ENCODE assay signal across 26 mouse cellular contexts in the genomic region with DNA sequence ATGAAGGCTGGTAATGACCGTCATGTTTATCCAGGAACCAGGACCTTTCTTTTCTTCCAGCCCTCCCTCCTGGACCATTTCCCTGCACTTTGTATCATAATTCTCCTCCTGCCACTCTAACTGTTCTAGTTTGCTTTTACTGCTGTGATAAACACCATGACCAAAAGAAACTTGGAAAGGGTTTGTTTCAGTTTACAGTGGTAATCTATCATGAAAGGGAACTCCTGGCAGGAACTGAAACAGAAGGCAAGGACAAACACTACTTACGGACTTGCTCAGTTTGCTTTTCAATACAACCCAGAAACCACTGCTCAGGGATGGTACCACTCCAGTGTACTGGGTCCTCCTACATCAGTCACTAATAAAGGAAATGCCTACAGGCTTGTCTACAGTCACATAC. TPM values are rescaled to one million over a fixed set of nuclear protein-coding genes. Genes with fewer than 3 reads are reported as not detected.
DNase-seq lines count a peak whose midpoint lies in the region; ATAC-seq lines count a peak whose summit lies in the region.
"Had no signal": no experiment of that assay in that cellular context is flagged by ENCODE, and none has a peak within 500 bp of the region (broad histone marks: within the 10 kb centered on the region; RNA-seq: fewer than 3 reads in every experiment).

No protein-coding gene starts in this region.

- 25% methylated on average over 2 of the region's 2 CpGs for WGBS in liver, embryonic 15.5 days (ENCODE audit: insufficient replicate concordance)
- WGBS in liver, embryonic 11.5 days = 56% methylated on average over 2 of the region's 2 CpGs
- WGBS in intestine, embryonic 15.5 days = 37% methylated on average over 2 of the region's 2 CpGs

- H3K9ac ChIP-seq in liver, embryonic 15.5 days = no peak overlapping the region
- no peak overlapping the region for H3K9ac ChIP-seq in liver, embryonic 11.5 days (ENCODE audit: low read depth, low read length)
- H3K9ac ChIP-seq in intestine, embryonic 15.5 days = no peak overlapping the region
- H3K9ac ChIP-seq: forebrain, embryonic 13.5 days; limb, embryonic 12.5 days; neural tube, embryonic 13.5 days; stomach, embryonic 15.5 days had no signal

- peaks cover 11% of the 10 kb centered on the region for H3K4me1 ChIP-seq in liver, embryonic 15.5 days (replicated peaks)
- H3K4me1 ChIP-seq in liver, embryonic 11.5 days (replicated peaks; ENCODE audit: control insufficient read depth, insufficient read depth, low read length) = peaks cover under 1% of the 10 kb centered on the region
- no peaks in the 10 kb centered on the region for H3K4me1 ChIP-seq in intestine, embryonic 15.5 days (replicated peaks)
- H3K4me1 ChIP-seq: forebrain, embryonic 13.5 days; limb, embryonic 12.5 days; neural tube, embryonic 13.5 days; stomach, embryonic 15.5 days had no signal

- no peak for ATAC-seq in liver, embryonic 15.5 days (ENCODE audit: insufficient read depth)
- ATAC-seq in liver, embryonic 11.5 days (replicated peaks; ENCODE audit: low FRiP score) = no peak
- ATAC-seq in intestine, embryonic 15.5 days = peak; percentile 70
- peak; percentile 66; the same call in 1 of the 2 replicates for ATAC-seq in monocyte, adult 5-6 weeks (replicated peaks; ENCODE audit: insufficient number of reproducible peaks, low FRiP score, low TSS enrichment, poor library complexity, severe bottlenecking)
- ATAC-seq: forebrain, embryonic 13.5 days; hindbrain, postnatal 0 days; Patski had no signal

- no peak overlapping the region for H3K4me3 ChIP-seq in liver, embryonic 15.5 days (replicated peaks)
- H3K4me3 ChIP-seq in liver, embryonic 11.5 days (ENCODE audit: low read depth, low read length) = no peak overlapping the region
- H3K4me3 ChIP-seq in intestine, embryonic 15.5 days (replicated peaks) = no peak overlapping the region
- H3K4me3 ChIP-seq: forebrain, embryonic 13.5 days; limb, embryonic 12.5 days; midbrain, embryonic 10.5 days; neural tube, embryonic 13.5 days; stomach, embryonic 15.5 days had no signal

- DNase-seq in liver, embryonic 11.5 days (ENCODE audit: low spot score) = no peak
- DNase-seq in brain, adult 2 months (ENCODE audit: low read depth, low spot score) = peak; percentile 21
- DNase-seq in ovary, postnatal 10 days (ENCODE audit: low spot score) = no peak
- DNase-seq in adrenal gland, adult 18-20 months (ENCODE audit: low spot score in 2 of 2) = no peak
- DNase-seq in layer of hippocampus, adult 9-10 months (ENCODE audit: low spot score) = no peak
- DNase-seq: adrenal gland, postnatal 14 days; cerebellum, adult 18-20 months; gastrocnemius, postnatal 25 days; lung, adult 18-20 months had no signal

- no peaks in the 10 kb centered on the region for H3K27me3 ChIP-seq in liver, embryonic 15.5 days
- no peaks in the 10 kb centered on the region for H3K27me3 ChIP-seq in liver, embryonic 11.5 days (replicated peaks; ENCODE audit: control insufficient read depth, insufficient read depth, low read length)
- no peaks in the 10 kb centered on the region for H3K27me3 ChIP-seq in intestine, embryonic 15.5 days (replicated peaks)
- H3K27me3 ChIP-seq: forebrain, embryonic 13.5 days; limb, embryonic 12.5 days; neural tube, embryonic 13.5 days; Patski; stomach, embryonic 15.5 days had no signal

- H3K4me2 ChIP-seq in liver, embryonic 15.5 days = no peak overlapping the region
- H3K4me2 ChIP-seq in liver, embryonic 11.5 days = no peak overlapping the region
- H3K4me2 ChIP-seq in intestine, embryonic 15.5 days (replicated peaks) = no peak overlapping the region; the same call in 1 of the 2 replicates
- H3K4me2 ChIP-seq: forebrain, embryonic 13.5 days; heart, embryonic 11.5 days; limb, embryonic 12.5 days; neural tube, embryonic 13.5 days; stomach, embryonic 15.5 days had no signal

- H3K36me3 ChIP-seq in liver, embryonic 15.5 days (replicated peaks) = no peaks in the 10 kb centered on the region
- H3K36me3 ChIP-seq in liver, embryonic 11.5 days (ENCODE audit: control insufficient read depth, insufficient read depth, low read length) = no peaks in the 10 kb centered on the region
- no peaks in the 10 kb centered on the region for H3K36me3 ChIP-seq in intestine, embryonic 15.5 days
- H3K36me3 ChIP-seq: limb, embryonic 12.5 days; midbrain, embryonic 10.5 days; neural tube, embryonic 13.5 days; stomach, embryonic 15.5 days had no signal

- peak overlapping the region; percentile 29; the same call in 1 of the 2 replicates for H3K27ac ChIP-seq in liver, embryonic 15.5 days (replicated peaks)
- no peak overlapping the region for H3K27ac ChIP-seq in liver, embryonic 11.5 days (ENCODE audit: low read depth, low read length)
- no peak overlapping the region for H3K27ac ChIP-seq in intestine, embryonic 15.5 days
- H3K27ac ChIP-seq: forebrain, embryonic 13.5 days; hindbrain, postnatal 0 days; limb, embryonic 12.5 days; midbrain, embryonic 10.5 days; neural tube, embryonic 13.5 days; stomach, embryonic 15.5 days had no signal

- no peaks in the 10 kb centered on the region for H3K9me3 ChIP-seq in liver, embryonic 15.5 days (replicated peaks)
- H3K9me3 ChIP-seq in liver, embryonic 11.5 days (ENCODE audit: control insufficient read depth, low read length) = no peaks in the 10 kb centered on the region
- no peaks in the 10 kb centered on the region for H3K9me3 ChIP-seq in intestine, embryonic 15.5 days
- H3K9me3 ChIP-seq: forebrain, embryonic 13.5 days; limb, embryonic 12.5 days; midbrain, embryonic 10.5 days; neural tube, embryonic 13.5 days; stomach, embryonic 15.5 days had no signal

RNA-seq across cellular contexts. Expression of a gene that starts 6.5 kb away (rescaled TPM):
- polyA plus RNA-seq in liver, embryonic 15.5 days (2015; fragmentation: Nextera tagmentation; extraction: Ambion mirVana) = 35.1 and 45.6 TPM in 2 replicates
- 41.7 and 43.3 TPM in 2 replicates for polyA plus RNA-seq in liver, embryonic 11.5 days (2014; fragmentation: Nextera tagmentation; extraction: Ambion mirVana)
- 53.5 and 61.2 TPM in 2 replicates for polyA plus RNA-seq in intestine, embryonic 15.5 days (2015; fragmentation: Nextera tagmentation; extraction: Ambion mirVana)
- total RNA-seq in monocyte, adult 5-6 weeks (2017) = 58.6 to 80.8 TPM (median 72.0 TPM) in 3 replicates
- total RNA-seq in adrenal gland, adult 18-20 months (2021) = 100 to 1,000 TPM; 114 to 141 TPM

RNA-seq across cellular contexts. Expression of a gene that starts 34.4 kb away (rescaled TPM):
- 10.2 and 10.4 TPM in 2 replicates for polyA plus RNA-seq in liver, embryonic 15.5 days (2015; fragmentation: Nextera tagmentation; extraction: Ambion mirVana)
- 30.9 and 32.2 TPM in 2 replicates for polyA plus RNA-seq in liver, embryonic 11.5 days (2014; fragmentation: Nextera tagmentation; extraction: Ambion mirVana)
- polyA plus RNA-seq in intestine, embryonic 15.5 days (2015; fragmentation: Nextera tagmentation; extraction: Ambion mirVana) = 24.4 and 28.6 TPM in 2 replicates
- 96.4 to 134 TPM (median 134 TPM) in 3 replicates for total RNA-seq in monocyte, adult 5-6 weeks (2017)
- 10 to 100 TPM; 27.0 to 34.6 TPM for total RNA-seq in adrenal gland, adult 18-20 months (2021)

RNA-seq across cellular contexts. Expression of a gene that starts 40.6 kb away (rescaled TPM):
- polyA plus RNA-seq in liver, embryonic 15.5 days (2015; fragmentation: Nextera tagmentation; extraction: Ambion mirVana) = not detected in 2 replicates
- 0.13 TPM in 1 of 2 replicates, not detected in the other for polyA plus RNA-seq in liver, embryonic 11.5 days (2014; fragmentation: Nextera tagmentation; extraction: Ambion mirVana)
- polyA plus RNA-seq in intestine, embryonic 15.5 days (2015; fragmentation: Nextera tagmentation; extraction: Ambion mirVana) = not detected in 2 replicates
- 2.0 TPM in 1 of 3 replicates, not detected in the others for total RNA-seq in monocyte, adult 5-6 weeks (2017)
- not detected for total RNA-seq in adrenal gland, adult 18-20 months (2021)
- total RNA-seq: adrenal gland, postnatal 14 days; ES-E14; hindbrain, postnatal 0 days; layer of hippocampus, postnatal 10 days had no signal
- polyA plus RNA-seq: embryonic facial prominence, embryonic 11.5 days; heart, embryonic 11.5 days; limb, embryonic 12.5 days; neural tube, embryonic 13.5 days; stomach, embryonic 15.5 days; thymus, postnatal 0 days had no signal

RNA-seq across cellular contexts. Expression of a gene that starts 47.5 kb away (rescaled TPM):
- not detected in 2 replicates for polyA plus RNA-seq in liver, embryonic 15.5 days (2015; fragmentation: Nextera tagmentation; extraction: Ambion mirVana)
- polyA plus RNA-seq in liver, embryonic 11.5 days (2014; fragmentation: Nextera tagmentation; extraction: Ambion mirVana) = not detected in 2 replicates
- polyA plus RNA-seq in intestine, embryonic 15.5 days (2015; fragmentation: Nextera tagmentation; extraction: Ambion mirVana) = not detected in 2 replicates
- total RNA-seq in monocyte, adult 5-6 weeks (2017) = not detected in 3 replicates
- under 1 TPM in 1 of 2 experiments, not detected in 1; 0.10 TPM for total RNA-seq in adrenal gland, adult 18-20 months (2021)
- total RNA-seq: adrenal gland, postnatal 14 days; ES-E14; gastrocnemius, postnatal 25 days; heart, postnatal 25 days; hindbrain, postnatal 0 days had no signal
- polyA plus RNA-seq: embryonic facial prominence, embryonic 11.5 days; forebrain, embryonic 13.5 days; heart, embryonic 11.5 days; hindbrain, postnatal 0 days; neural tube, embryonic 13.5 days; stomach, embryonic 15.5 days; thymus, postnatal 0 days had no signal

RNA-seq across cellular contexts. Expression of a gene that starts 50.6 kb away (rescaled TPM):
- 0.76 and 1.6 TPM in 2 replicates for polyA plus RNA-seq in liver, embryonic 15.5 days (2015; fragmentation: Nextera tagmentation; extraction: Ambion mirVana)
- polyA plus RNA-seq in liver, embryonic 11.5 days (2014; fragmentation: Nextera tagmentation; extraction: Ambion mirVana) = 2.0 and 2.2 TPM in 2 replicates
- 1.7 and 2.2 TPM in 2 replicates for polyA plus RNA-seq in intestine, embryonic 15.5 days (2015; fragmentation: Nextera tagmentation; extraction: Ambion mirVana)
- total RNA-seq in monocyte, adult 5-6 weeks (2017) = 0.75 to 2.2 TPM (median 0.78 TPM) in 3 replicates
- total RNA-seq in adrenal gland, adult 18-20 months (2021) = 10 to 100 TPM; 26.2 to 32.8 TPM
- polyA plus RNA-seq: cortical plate, adult 2 months; midbrain, embryonic 10.5 days; Patski had no signal

Comparison
In these comparisons a context has a peak if more than half of its experiments do, and no peak if none do; other contexts are left out.
1. ATAC-seq: peak in intestine, embryonic 15.5 days (single experiment) and monocyte, adult 5-6 weeks (single experiment); none in liver, embryonic 15.5 days (single experiment) and liver, embryonic 11.5 days (single experiment).